ENCODE assay signal across 21 mouse cellular contexts in the genomic region with DNA sequence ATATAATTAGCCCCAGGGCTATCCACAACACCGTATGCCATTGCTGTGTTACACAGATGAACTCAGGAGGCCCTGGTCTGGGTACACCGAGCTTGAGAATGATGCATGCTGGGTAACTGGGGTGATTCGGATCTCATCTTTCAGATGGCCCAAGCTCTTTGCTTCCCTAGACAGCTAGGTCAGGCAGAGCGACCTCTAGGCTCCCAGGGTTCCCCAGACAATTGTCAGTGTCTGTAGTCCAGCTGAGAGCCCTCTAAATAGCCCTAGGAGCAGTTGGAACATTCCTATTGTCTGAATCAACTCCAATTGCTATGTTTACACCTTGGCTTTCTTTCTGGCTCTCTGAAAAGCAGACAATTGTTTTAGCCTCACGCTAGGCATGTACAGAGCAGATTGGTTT.
DNase-seq lines count a peak whose midpoint lies in the region; ATAC-seq lines count a peak whose summit lies in the region.
"Had no signal": no experiment of that assay in that cellular context is flagged by ENCODE, and none has a peak within 500 bp of the region (broad histone marks: within the 10 kb centered on the region; RNA-seq: fewer than 3 reads in every experiment).

No protein-coding gene starts in this region.

- no peak overlapping the region for H3K4me2 ChIP-seq in hindbrain, embryonic 16.5 days (ENCODE audit: low read length)
- H3K4me2 ChIP-seq in kidney, embryonic 15.5 days: no peak overlapping the region
- H3K4me2 ChIP-seq: hindbrain, embryonic 14.5 days; intestine, embryonic 15.5 days; limb, embryonic 13.5 days; liver, embryonic 13.5 days; lung, embryonic 14.5 days had no signal

- no peak for ATAC-seq in hindbrain, embryonic 16.5 days
- no peak for ATAC-seq in kidney, embryonic 15.5 days (replicated peaks; ENCODE audit: low FRiP score)
- ATAC-seq: intestine, embryonic 15.5 days had no signal

- H3K4me3 ChIP-seq in hindbrain, embryonic 10.5 days: no peak overlapping the region
- no peak overlapping the region for H3K4me3 ChIP-seq in hindbrain, embryonic 16.5 days (ENCODE audit: low read length)
- no peak overlapping the region for H3K4me3 ChIP-seq in kidney, embryonic 15.5 days (replicated peaks)
- H3K4me3 ChIP-seq: gastrocnemius, adult 2 months; intestine, embryonic 15.5 days; limb, embryonic 13.5 days; liver, embryonic 13.5 days; midbrain, embryonic 10.5 days had no signal

- no peaks in the 10 kb centered on the region for H3K9me3 ChIP-seq in hindbrain, embryonic 10.5 days
- H3K9me3 ChIP-seq in hindbrain, embryonic 16.5 days (ENCODE audit: control insufficient read depth, low read length): no peaks in the 10 kb centered on the region
- H3K9me3 ChIP-seq in kidney, embryonic 15.5 days (replicated peaks): no peaks in the 10 kb centered on the region
- H3K9me3 ChIP-seq: intestine, embryonic 15.5 days; limb, embryonic 13.5 days; liver, embryonic 13.5 days; midbrain, embryonic 10.5 days had no signal

- H3K9ac ChIP-seq in hindbrain, embryonic 16.5 days (ENCODE audit: low read depth, low read length): no peak overlapping the region
- no peak overlapping the region for H3K9ac ChIP-seq in kidney, embryonic 15.5 days
- H3K9ac ChIP-seq: hindbrain, embryonic 14.5 days; intestine, embryonic 15.5 days; limb, embryonic 13.5 days; liver, embryonic 13.5 days; lung, embryonic 14.5 days had no signal

- peaks cover 8% of the 10 kb centered on the region for H3K4me1 ChIP-seq in hindbrain, embryonic 10.5 days (replicated peaks)
- no peaks in the 10 kb centered on the region for H3K4me1 ChIP-seq in hindbrain, embryonic 16.5 days (ENCODE audit: control insufficient read depth, insufficient read depth, low read depth, low read length)
- no peaks in the 10 kb centered on the region for H3K4me1 ChIP-seq in kidney, embryonic 15.5 days
- H3K4me1 ChIP-seq: intestine, embryonic 15.5 days; limb, embryonic 13.5 days; liver, embryonic 13.5 days had no signal

- H3K27me3 ChIP-seq in hindbrain, embryonic 10.5 days (ENCODE audit: insufficient read depth, poor library complexity, severe bottlenecking): no peaks in the 10 kb centered on the region
- H3K27me3 ChIP-seq in hindbrain, embryonic 16.5 days (replicated peaks; ENCODE audit: control insufficient read depth, insufficient read depth, low read length): no peaks in the 10 kb centered on the region
- no peaks in the 10 kb centered on the region for H3K27me3 ChIP-seq in kidney, embryonic 15.5 days
- H3K27me3 ChIP-seq: intestine, embryonic 15.5 days; limb, embryonic 13.5 days; liver, embryonic 13.5 days had no signal

- WGBS in hindbrain, embryonic 10.5 days: 16% methylated on average over 5 of the region's 5 CpGs
- WGBS in hindbrain, embryonic 16.5 days: 12% methylated on average over 5 of the region's 5 CpGs
- WGBS in kidney, embryonic 15.5 days: 35% methylated on average over 5 of the region's 5 CpGs

- peak overlapping the region; percentile 23; the same call in 1 of the 2 replicates for H3K27ac ChIP-seq in hindbrain, embryonic 10.5 days
- H3K27ac ChIP-seq in hindbrain, embryonic 16.5 days (ENCODE audit: low read depth, low read length): no peak overlapping the region
- no peak overlapping the region for H3K27ac ChIP-seq in kidney, embryonic 15.5 days
- H3K27ac ChIP-seq: gastrocnemius, adult 2 months; hindbrain, embryonic 14.5 days; intestine, embryonic 15.5 days; limb, embryonic 13.5 days; liver, embryonic 13.5 days; midbrain, embryonic 10.5 days had no signal

- DNase-seq in hindbrain, embryonic 10.5 days (ENCODE audit: low spot score): peak; percentile 52
- DNase-seq in R1 (ENCODE audit: low read depth, low spot score): peak; percentile 94
- DNase-seq in embryo, embryonic 9.5 days (ENCODE audit: extremely low spot score): peak; percentile 25
- peak; percentile 55 for DNase-seq in retina, embryonic 14.5 days (ENCODE audit: low spot score)
- DNase-seq in gastrocnemius, postnatal 10 days: no peak
- DNase-seq in spleen, postnatal 4 days (ENCODE audit: low spot score in 2 of 2): no peak
- DNase-seq: adrenal gland, adult 2 months; cerebellum, adult 8-10 months; gastrocnemius, adult 2 months; kidney, adult 9 months; layer of hippocampus, postnatal 36 days; liver, embryonic 13.5 days; lung, embryonic 14.5 days; lung, postnatal 36 days; right cerebral cortex, adult 18-20 months had no signal

- peaks cover 20% of the 10 kb centered on the region for H3K36me3 ChIP-seq in hindbrain, embryonic 10.5 days
- peaks cover 11% of the 10 kb centered on the region; the same call in 1 of the 2 replicates for H3K36me3 ChIP-seq in hindbrain, embryonic 16.5 days (ENCODE audit: control insufficient read depth, insufficient read depth, low read length)
- no peaks in the 10 kb centered on the region for H3K36me3 ChIP-seq in kidney, embryonic 15.5 days
- H3K36me3 ChIP-seq: intestine, embryonic 15.5 days; liver, embryonic 13.5 days had no signal

Comparison
In these comparisons a context has a peak if more than half of its experiments do, and no peak if none do; other contexts are left out.
1. DNase-seq: peak in hindbrain, embryonic 10.5 days (single experiment), R1 (single experiment), embryo, embryonic 9.5 days (single experiment) and retina, embryonic 14.5 days (single experiment); none in gastrocnemius, postnatal 10 days (single experiment) and spleen, postnatal 4 days (0 of 2).